Mouse (Mus musculus) G1E (cell line): ENCODE measurements around the gene Acbd5.

Experiments
- CTCF ChIP-seq: IDR thresholded peaks from 2 replicates; pipeline ENCODE4 v1.5.1; 2012; ENCODE audit warnings: low read depth, low read length, inconsistent platforms, mixed read lengths
- GATA1 ChIP-seq: IDR thresholded peaks from 2 replicates; pipeline ENCODE4 v1.6.1; 2012; ENCODE audit warnings: borderline replicate concordance, low read length, inconsistent platforms, mixed read lengths
- GATA2 ChIP-seq: IDR thresholded peaks from 2 replicates; pipeline ENCODE4 v1.6.1; 2012; ENCODE audit warnings: low read depth, low read length, inconsistent platforms, borderline replicate concordance
- TAL1 ChIP-seq: conservative IDR thresholded peaks from 2 replicates; pipeline ENCODE4 v1.6.1; 2012; ENCODE audit warnings: low read depth, low read length, inconsistent platforms, mixed read lengths

GRCm38 (mm10) chr2:23070491-23070890 lies 2.5 kb downstream of the Acbd5 start:
- TF ChIP-seq CTCF (no peak), GATA1 (no peak), GATA2 (no peak), TAL1 (no peak)
